Mouse (Mus musculus) left cerebral cortex, adult 2 months (tissue): ENCODE results near the gene Pakap. TPM values are rescaled to one million over a fixed set of nuclear protein-coding genes. Genes with fewer than 3 reads are reported as not detected.

ENCODE experiments used
- DNase-seq, 2 experiments: peaks; one replicate each; pipeline ENCODE4 v3.0.0; 2021 to 2022; ENCODE audit warnings: low spot score in 2 of 2, mixed read lengths in 1 of 2; ENCODE audit errors: extremely low spot score in 1 of 2
- H3K27ac ChIP-seq: fragments of 200-600 bp; 2 replicates; pipeline ENCODE4 v1.8.1; 2022
- H3K4me3 ChIP-seq: fragments of 200-600 bp; 2 replicates; pipeline ENCODE4 v1.8.1; 2022
- CTCF ChIP-seq: fragments of 200-600 bp; IDR thresholded peaks from 2 replicates; pipeline ENCODE4 v1.8.1; 2022; ENCODE audit warnings: antibody characterized with exemption, mild to moderate bottlenecking, moderate library complexity
- intact Hi-C: fragments of 180-260 bp; cut with DNase I; formaldehyde crosslinking; loops from one replicate; pipeline ENCODE4 v1.15.1; 2025
- total RNA-seq, 2 experiments: library from RNA; stranded (reverse); gene quantifications; 2 replicates each; pipeline ENCODE4 v1.2.3; 2021

Pakap gene
- total RNA-seq, 2 experiments from 2014 or later, result 19.8 to 20.4 TPM

- no peak overlapping the region for H3K4me3 ChIP-seq
- intact Hi-C loops, result no loop called here
- no peak for TF ChIP-seq CTCF
Measured at GRCm38 (mm10) chr4:57576095-57576494, 8.1 kb downstream of the Pakap start.

GRCm38 (mm10) chr4:57579683-57580082 is 11.7 kb downstream of the Pakap start:
- DNase-seq, result no peak
- intact Hi-C loops, result no loop called here
- TF ChIP-seq CTCF, result no peak

More at GRCm38 (mm10) chr4:57576095-57576494, 8.1 kb downstream of the Pakap start:
- no peak for DNase-seq
- no peak overlapping the region for H3K27ac ChIP-seq

GRCm38 (mm10) chr4:57585281-57585800 is 17.4 kb downstream of the Pakap start:
- H3K4me3 ChIP-seq, result no peak overlapping the region
- intact Hi-C loops, result no loop called here
- H3K27ac ChIP-seq, result no peak overlapping the region
- no peak for DNase-seq
- TF ChIP-seq CTCF, result no peak

More at GRCm38 (mm10) chr4:57579683-57580082, 11.7 kb downstream of the Pakap start:
- no peak overlapping the region for H3K27ac ChIP-seq
- no peak overlapping the region for H3K4me3 ChIP-seq

- Histone ChIP-seq H3K27ac (no peak overlapping the region), H3K4me3 (no peak overlapping the region)
- intact Hi-C loops, result no loop called here
- no peak for TF ChIP-seq CTCF
- DNase-seq, result no peak
Measured at GRCm38 (mm10) chr4:57586933-57587658, 19.1 kb downstream of the Pakap start.

GRCm38 (mm10) chr4:57588356-57588755 is 20.4 kb downstream of the Pakap start:
- H3K4me3 ChIP-seq, result no peak overlapping the region
- H3K27ac ChIP-seq, result no peak overlapping the region
- no peak for DNase-seq
- intact Hi-C loops, result no loop called here
- no peak for TF ChIP-seq CTCF

GRCm38 (mm10) chr4:57592751-57593150 is 24.8 kb downstream of the Pakap start:
- TF ChIP-seq CTCF, result no peak
- Histone ChIP-seq H3K4me3 (no peak overlapping the region), H3K27ac (no peak overlapping the region)
- intact Hi-C loops, result no loop called here
- DNase-seq, result no peak

- DNase-seq, result no peak
- Histone ChIP-seq H3K27ac (no peak overlapping the region), H3K4me3 (no peak overlapping the region)
- TF ChIP-seq CTCF, result no peak
- intact Hi-C loops, result no loop called here
Measured at GRCm38 (mm10) chr4:57599946-57600345, 32.0 kb downstream of the Pakap start.

GRCm38 (mm10) chr4:57600685-57601457 is 32.9 kb downstream of the Pakap start:
- DNase-seq, result no peak
- TF ChIP-seq CTCF, result no peak
- Histone ChIP-seq H3K4me3 (no peak overlapping the region), H3K27ac (no peak overlapping the region)
- intact Hi-C loops, result no loop called here

- Histone ChIP-seq H3K4me3 (no peak overlapping the region), H3K27ac (no peak overlapping the region)
- no peak for TF ChIP-seq CTCF
- intact Hi-C loops, result no loop called here
- no peak for DNase-seq
Measured at GRCm38 (mm10) chr4:57601458-57601835, 33.5 kb downstream of the Pakap start.

- intact Hi-C loops, result no loop called here
- no peak overlapping the region for H3K4me3 ChIP-seq
Measured at GRCm38 (mm10) chr4:57601903-57602617, 34.1 kb downstream of the Pakap start.

GRCm38 (mm10) chr4:57606258-57606657 is 38.3 kb downstream of the Pakap start:
- no peak for TF ChIP-seq CTCF

More at GRCm38 (mm10) chr4:57601903-57602617, 34.1 kb downstream of the Pakap start:
- TF ChIP-seq CTCF, result no peak
- no peak for DNase-seq
- H3K27ac ChIP-seq, result no peak overlapping the region

More at GRCm38 (mm10) chr4:57606258-57606657, 38.3 kb downstream of the Pakap start:
- intact Hi-C loops, result loop anchor here (2.0 to 5.0 kb wide), 2 partner anchors 37 to 144 kb away; partner anchors contain the start of gene Pakap
- no peak for DNase-seq
- Histone ChIP-seq H3K27ac (no peak overlapping the region), H3K4me3 (no peak overlapping the region)
